Mouse (Mus musculus) lung, adult 2 months (tissue): ENCODE data around the gene Parp4.

Experiments used
- CTCF ChIP-seq: fragments of 200-500 bp; IDR thresholded peaks from 2 replicates; pipeline ENCODE4 v1.5.1; 2011; ENCODE audit warnings: mild to moderate bottlenecking, low read length, control low read depth; ENCODE audit not compliant: insufficient read depth
- POLR2A ChIP-seq: fragments of 200-500 bp; IDR thresholded peaks from 2 replicates; pipeline ENCODE4 v1.6.1; 2011; ENCODE audit warnings: low read depth, mild to moderate bottlenecking, control low read depth, low read length, borderline replicate concordance; ENCODE audit errors: extremely low read depth

GRCm38 (mm10) chr14:56552924-56553323 is 22.5 kb upstream of the Parp4 start:
- TF ChIP-seq POLR2A (no peak), CTCF (no peak)
